Mouse (Mus musculus): ENCODE measurements around the gene Riok2.

- TF ChIP-seq CTCF (conservative IDR thresholded peaks at IDR 0.05; ENCODE audit: insufficient read depth, insufficient read length, low read depth, low read length) (no peak), POLR2A (IDR thresholded peaks at IDR 0.05; ENCODE audit: low read depth, low read length) (no peak)
Measured at GRCm38 (mm10) chr17:17403578-17404112, 29.5 kb downstream of the Riok2 start.
